Mouse (Mus musculus): ENCODE results near the gene Srgap2.

The Srgap2 gene

DNA sequence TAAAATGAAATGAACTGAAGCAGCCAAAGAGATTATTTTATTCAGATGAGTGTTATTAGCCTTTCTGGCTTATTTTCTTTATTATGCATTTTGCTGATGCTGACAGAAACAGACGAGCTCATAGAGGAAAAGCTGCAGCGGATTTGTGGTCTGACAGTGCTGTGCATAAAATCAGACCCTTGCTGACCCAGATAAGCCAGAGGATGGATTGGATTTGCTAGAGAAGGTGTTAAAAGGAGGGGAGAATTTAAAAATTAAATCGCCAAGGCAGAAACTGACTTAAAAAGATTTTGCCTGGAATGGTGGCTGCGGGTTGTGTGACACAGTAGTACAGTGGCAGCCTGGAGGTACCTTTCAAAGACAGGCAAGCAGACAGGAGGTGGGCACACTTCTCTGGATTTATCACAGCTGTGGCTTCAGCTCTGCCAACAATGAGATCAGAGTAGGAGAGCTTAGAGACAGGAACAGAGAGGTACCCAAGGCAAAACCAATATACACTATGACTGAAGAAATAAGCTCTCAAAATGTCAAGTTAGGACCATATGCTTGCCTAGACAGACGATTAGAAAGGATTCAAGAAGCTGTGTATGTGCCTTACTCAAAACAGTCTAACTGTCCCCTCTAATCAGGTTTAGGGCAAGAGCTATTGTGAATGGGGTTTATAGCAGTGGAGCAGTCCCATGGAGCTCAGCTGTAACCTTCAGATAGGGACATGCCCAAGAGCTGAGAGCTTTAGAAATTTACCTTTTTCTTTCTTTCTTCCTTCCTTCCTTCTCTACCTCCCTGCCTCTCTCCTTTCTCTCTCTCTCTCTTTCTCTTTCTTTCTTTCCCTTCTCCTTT, 109.1 kb downstream of the Srgap2 start:
- no peak for DNase-seq (ENCODE audit: low read depth, low spot score)

DNA sequence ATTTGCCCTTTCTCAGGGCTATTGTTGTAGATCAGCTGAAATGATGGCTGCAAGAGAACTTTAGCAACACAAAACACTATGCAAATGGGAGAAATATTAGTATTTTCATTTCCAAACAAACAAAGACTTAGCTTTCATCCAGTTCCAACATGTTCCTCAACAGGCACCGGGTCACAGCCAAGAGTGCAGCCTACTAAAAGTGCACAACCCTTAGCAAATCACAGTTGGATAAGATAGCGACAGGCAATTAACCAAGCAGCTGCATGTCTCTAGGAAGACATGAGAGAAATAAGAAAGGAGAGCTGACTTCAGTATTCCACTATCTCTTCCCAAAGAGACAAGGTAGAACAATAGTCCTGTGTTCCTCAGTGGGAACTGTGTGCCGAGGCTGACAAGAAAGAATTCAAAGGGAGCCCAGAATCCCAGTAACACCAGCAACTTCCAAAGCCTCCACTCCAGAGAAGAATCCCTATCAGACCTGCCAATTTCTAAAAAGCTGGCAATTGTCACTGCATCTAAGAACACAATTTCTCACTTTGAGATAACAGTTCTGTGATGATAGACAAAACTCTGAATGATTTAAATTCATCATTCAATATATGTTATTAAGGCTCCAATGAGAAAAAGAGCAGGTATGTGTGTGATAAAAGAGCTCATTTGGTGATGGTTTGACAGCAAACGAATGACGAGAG, 109.9 kb downstream of the Srgap2 start:
- DNase-seq (ENCODE audit: low read depth, low spot score), result no peak

DNA sequence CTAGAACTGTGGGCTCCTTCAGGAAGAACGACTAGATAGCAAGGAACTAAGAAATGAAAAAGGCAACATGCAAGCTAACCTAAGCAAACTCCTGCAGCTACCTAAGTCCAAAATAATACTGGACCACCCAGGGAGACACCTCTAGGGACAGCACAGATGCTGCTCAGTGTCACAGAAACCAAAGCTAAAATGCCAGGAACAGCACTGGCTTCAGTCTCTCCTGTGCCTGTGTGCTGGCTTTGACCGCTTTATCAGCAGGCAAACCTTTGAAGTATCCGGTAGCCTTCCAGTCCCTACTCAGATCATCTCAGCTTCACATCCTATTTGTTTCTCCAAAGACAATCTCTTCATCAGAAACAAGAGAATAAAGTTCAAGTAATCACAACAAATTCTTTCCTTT, 123.6 kb downstream of the Srgap2 start:
- DNase-seq (ENCODE audit: low read depth, low spot score), result no peak

- DNase-seq (ENCODE audit: low read depth, low spot score), result no peak
Measured at GRCm38 (mm10) chr1:131400844-131401243, 126.3 kb downstream of the Srgap2 start.

GRCm38 (mm10) chr1:131398181-131398580, 129.0 kb downstream of the Srgap2 start:
- no peak for DNase-seq (ENCODE audit: low read depth, low spot score)

DNA sequence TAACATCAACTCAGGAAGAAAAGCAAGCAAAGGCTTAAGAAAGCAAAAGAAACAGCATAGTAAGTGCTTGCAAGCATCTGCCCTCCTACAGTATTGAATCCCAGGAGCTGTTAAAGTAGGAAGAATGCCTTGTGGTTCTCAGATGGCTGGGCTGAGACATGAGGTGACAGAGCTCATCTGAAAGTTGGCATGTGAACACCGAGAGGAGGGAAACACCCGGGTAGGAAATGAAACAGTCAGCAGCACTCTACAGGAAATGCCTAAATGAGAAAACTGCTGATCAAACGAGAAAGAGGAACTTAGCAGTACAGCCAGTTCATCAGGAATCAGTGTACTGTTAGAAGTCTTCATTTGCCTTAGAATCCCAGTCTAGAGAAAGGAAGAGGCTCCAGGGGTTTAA, 142.7 kb downstream of the Srgap2 start:
- no peak for DNase-seq (ENCODE audit: low read depth, low spot score)

- DNase-seq (ENCODE audit: low read depth, low spot score), result no peak
Measured at GRCm38 (mm10) chr1:131382184-131382583, 145.0 kb downstream of the Srgap2 start.

GRCm38 (mm10) chr1:131380254-131380653, 146.9 kb downstream of the Srgap2 start:
- no peak for DNase-seq (ENCODE audit: low read depth, low spot score)

- no peak for DNase-seq (ENCODE audit: low read depth, low spot score)
Measured at GRCm38 (mm10) chr1:131378914-131379474, 148.2 kb downstream of the Srgap2 start.

DNA sequence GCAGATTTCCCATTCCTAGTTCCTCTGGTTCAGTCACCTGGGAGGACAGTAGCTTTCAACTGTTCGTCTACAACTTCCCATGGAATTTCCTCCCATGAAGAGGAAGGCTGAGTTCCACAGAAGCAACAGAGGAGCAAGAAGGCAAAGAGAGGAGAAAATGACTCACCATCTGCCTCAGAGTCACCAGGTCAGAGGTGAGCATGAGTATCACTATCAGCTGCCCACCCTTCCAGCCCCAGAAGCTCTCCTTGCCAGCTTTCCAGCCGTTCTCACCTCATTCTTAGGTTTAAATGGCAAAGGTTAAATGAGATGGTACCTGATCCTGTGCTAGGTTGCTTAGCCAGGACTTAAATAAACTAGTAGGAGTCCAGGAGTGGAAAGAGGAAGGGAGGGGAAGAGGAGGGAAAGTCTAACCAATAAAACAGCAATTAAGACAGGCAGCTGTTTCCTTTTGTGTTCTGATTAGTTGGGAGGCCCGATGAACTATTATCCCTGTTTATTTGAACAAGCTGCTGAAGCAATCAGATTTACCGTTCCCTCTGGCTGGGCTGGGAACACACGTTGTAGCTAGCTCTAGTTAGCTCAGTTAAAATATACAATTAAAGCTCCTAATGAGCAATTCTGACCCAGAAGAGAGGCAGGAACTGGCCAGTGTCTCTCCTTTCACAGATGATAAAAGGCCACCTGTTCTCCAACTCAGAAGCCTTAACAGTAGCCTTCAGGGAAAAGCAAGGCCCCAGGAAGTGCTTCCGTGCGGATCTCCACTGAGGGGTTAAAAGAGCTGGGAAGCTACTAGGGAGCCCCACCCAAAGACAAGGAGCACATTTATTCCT, 148.9 kb downstream of the Srgap2 start:
- peak; percentile 19 for DNase-seq (ENCODE audit: low read depth, low spot score)

- DNase-seq (ENCODE audit: low read depth, low spot score), result no peak
Measured at GRCm38 (mm10) chr1:131365832-131366231, 161.3 kb downstream of the Srgap2 start.

DNA sequence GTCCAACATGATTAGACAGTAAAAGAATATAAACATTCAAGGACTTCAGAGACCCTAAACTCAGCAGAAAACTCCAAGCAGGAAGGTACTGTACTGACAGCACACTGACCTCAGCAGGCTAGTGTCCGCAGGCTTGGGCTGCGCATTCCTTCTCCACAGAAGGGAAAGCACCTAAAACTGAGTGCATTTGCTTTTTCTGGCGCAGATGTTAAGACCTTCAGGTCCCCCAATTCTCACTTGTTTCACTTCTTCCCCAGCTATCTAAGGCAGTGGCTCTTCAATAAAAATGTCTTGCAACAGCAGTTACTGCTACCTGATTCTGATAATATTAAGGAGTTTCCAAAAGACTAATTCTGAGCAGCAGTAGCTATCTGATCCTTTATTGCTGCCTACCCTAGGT, 162.7 kb downstream of the Srgap2 start:
- DNase-seq (ENCODE audit: low read depth, low spot score), result no peak

GRCm38 (mm10) chr1:131363887-131364286, 163.3 kb downstream of the Srgap2 start:
- no peak for DNase-seq (ENCODE audit: low read depth, low spot score)

DNA sequence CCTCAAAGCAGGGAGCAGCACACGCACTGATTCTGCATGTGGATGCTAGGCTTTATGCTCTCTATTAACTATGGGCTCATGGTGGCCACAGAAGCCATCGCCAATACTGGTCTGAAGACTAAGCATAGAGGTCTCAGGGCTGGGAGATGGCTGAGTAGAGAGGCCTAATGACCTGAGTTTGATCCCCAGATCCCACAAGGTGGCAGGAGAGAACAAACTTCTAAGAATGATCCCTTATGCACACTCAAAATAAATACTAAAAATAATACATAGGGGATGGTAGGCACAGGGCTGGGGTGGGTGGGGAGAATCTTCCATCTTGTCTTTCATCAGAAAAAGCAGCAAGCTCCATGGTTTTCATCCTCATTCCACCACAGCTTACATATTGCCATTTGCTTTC, 165.1 kb downstream of the Srgap2 start:
- DNase-seq (ENCODE audit: low read depth, low spot score), result no peak

- no peak for DNase-seq (ENCODE audit: low read depth, low spot score)
Measured at GRCm38 (mm10) chr1:131360800-131361199, 166.4 kb downstream of the Srgap2 start.

DNA sequence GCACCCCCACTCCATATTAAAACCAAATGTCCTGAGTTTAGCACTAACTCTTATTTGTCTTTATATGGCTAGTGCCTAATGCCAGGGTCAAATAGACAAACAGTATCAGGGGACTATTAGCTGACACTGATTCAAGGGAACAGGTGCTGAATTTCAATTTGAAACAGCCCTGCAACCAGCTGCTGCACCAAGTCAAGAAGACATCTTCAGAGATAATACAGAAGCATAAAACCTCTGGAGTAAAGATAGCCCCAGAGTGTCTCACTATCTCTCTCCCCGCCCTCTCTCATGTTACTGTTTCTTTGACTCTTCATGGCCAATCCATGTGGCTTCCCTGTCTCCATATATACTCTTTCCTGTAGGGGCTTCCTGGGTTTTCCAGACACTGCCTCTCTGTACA, 167.5 kb downstream of the Srgap2 start:
- no peak for DNase-seq (ENCODE audit: low read depth, low spot score)

DNA sequence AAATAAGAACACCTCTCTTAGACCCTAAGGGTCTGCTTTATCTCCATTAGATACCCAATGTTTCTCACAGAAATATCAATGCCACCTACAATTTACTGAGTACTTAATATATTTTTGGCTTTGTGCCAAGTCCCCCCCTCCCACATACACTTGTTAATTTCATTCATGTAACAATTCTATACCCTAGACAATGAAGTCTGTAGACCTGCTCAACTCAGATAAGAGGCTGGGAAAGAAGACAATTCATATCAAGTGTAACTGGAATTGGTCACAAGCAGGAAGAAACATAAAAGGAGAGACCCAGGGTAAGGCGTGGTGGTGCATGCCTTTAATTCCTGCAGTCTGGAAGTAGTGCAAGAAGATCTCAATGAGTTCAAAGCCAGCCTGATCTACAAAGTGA, 169.9 kb downstream of the Srgap2 start:
- no peak for DNase-seq (ENCODE audit: low read depth, low spot score)

DNA sequence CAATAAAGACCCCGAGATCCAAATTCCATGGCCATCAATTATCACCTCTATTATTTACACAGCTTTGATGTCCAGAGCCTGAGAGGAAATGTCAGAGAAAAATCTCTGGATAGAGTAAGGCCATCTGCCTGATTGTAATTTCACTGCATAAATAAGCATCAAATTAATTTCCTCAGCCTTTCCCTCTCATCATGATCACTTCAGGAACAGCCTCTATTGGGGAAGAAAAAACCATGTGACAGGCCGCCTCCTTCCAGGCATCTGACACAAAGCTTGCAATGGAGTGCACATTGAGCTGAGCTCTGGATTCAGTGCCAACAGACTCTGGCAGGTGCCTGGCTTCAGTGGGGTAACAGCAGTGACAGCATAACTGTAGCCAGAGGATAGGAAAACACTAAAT, 175.7 kb downstream of the Srgap2 start:
- DNase-seq (ENCODE audit: low read depth, low spot score), result no peak

DNA sequence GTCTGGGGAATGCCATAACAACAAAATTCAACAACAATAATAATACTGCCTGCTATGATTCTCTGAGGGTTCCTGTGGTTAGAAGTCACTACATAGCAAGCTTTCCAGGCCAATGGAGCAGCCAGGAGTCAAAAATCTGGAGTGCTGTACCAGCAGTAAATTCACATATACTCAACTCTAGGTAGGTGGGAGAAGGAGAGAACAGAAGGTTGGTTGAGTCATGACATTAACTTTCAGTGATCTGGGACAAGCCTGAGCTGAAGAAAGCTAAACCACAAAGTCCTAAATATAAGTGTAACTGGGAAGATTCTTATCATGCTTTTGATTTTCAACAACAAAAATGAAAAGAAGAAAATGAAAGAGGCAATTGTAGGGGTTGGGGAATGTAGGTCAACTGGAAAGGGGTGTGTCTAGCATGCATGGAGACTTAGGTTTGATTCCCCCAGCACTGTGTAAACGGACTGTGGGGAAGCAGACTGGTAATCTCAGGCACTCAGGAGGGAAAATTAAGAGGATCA, 177.1 kb downstream of the Srgap2 start:
- no peak for DNase-seq (ENCODE audit: low read depth, low spot score)

DNA sequence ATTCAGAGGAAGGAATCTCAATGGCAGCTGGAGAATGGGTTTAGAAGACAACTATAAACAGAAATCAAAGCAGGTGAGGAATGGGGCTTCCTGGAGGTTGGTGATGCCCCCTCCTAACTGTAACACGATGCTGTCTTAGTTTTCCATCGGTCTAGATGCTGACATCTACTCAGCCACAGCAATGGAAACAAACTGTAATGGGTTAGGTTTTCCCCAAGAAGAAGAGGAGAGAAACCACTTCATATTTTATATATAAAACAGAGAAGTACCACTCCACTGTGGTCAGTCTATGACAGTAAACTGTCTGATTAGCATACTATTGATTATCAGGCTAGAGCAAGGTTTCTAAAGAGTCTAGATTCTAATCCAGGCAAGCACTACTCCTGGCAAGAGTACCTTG, 179.4 kb downstream of the Srgap2 start:
- DNase-seq (ENCODE audit: low read depth, low spot score), result no peak

GRCm38 (mm10) chr1:131346916-131347555, 180.1 kb downstream of the Srgap2 start:
- no peak for DNase-seq (ENCODE audit: low read depth, low spot score)

All from ZHBTc4 (cell line).